Comparison of ENCODE assay signal across 13 mouse cellular contexts in genomic region chr7:80743920-80744630, GRCm38 (mm10). TPM values are rescaled to one million over a fixed set of nuclear protein-coding genes. Genes with fewer than 3 reads are reported as not detected.
DNase-seq lines count a peak whose midpoint lies in the region; ATAC-seq and TF ChIP-seq lines count a peak whose summit lies in the region.
"Had no signal": no experiment of that assay in that cellular context is flagged by ENCODE, and none has a peak within 500 bp of the region (broad histone marks: within the 10 kb centered on the region; RNA-seq: fewer than 3 reads in every experiment).

No protein-coding gene starts in this region.

- H3K4me1 ChIP-seq in forebrain, embryonic 10.5 days = peaks cover 39% of the 10 kb centered on the region
- 0 out of 2 replicates have a peak, but pooled peaks cover 5% of the 10 kb centered on the region for H3K4me1 ChIP-seq in forebrain, postnatal 0 days (ENCODE audit: insufficient read depth)
- H3K4me1 ChIP-seq in limb, embryonic 13.5 days = peaks cover 30% of the 10 kb centered on the region
- H3K4me1 ChIP-seq in limb, embryonic 10.5 days = peaks cover 18% of the 10 kb centered on the region
- H3K4me1 ChIP-seq in stomach, embryonic 14.5 days (ENCODE audit: control insufficient read depth, insufficient read depth, low read length) = peaks cover 34% of the 10 kb centered on the region
- H3K4me1 ChIP-seq in forebrain, embryonic 16.5 days (replicated peaks; ENCODE audit: control insufficient read depth, insufficient read depth, low read length) = peaks cover 16% of the 10 kb centered on the region

- no peak for TF ChIP-seq CTCF in forebrain, postnatal 0 days (IDR thresholded peaks at IDR 0.05; ENCODE audit: low read depth)

- no peak for DNase-seq in forebrain, embryonic 10.5 days (ENCODE audit: extremely low spot score, low spot score)
- DNase-seq in forebrain, postnatal 0 days = no peak
- no peak for DNase-seq in limb, embryonic 10.5 days (ENCODE audit: low spot score)
- peak; percentile 25 to 32 for DNase-seq in adrenal gland, postnatal 36 days
- DNase-seq in left cerebral cortex, postnatal 4 days = no peak
- DNase-seq: cerebellum, adult 11-12 months; gastrocnemius, postnatal 10 days; kidney, adult 18-20 months; liver, embryonic 13.5 days; thymus, postnatal 25 days had no signal

- H3K9me3 ChIP-seq in forebrain, embryonic 10.5 days = no peaks in the 10 kb centered on the region
- no peaks in the 10 kb centered on the region for H3K9me3 ChIP-seq in forebrain, postnatal 0 days (ENCODE audit: low read length)
- no peaks in the 10 kb centered on the region for H3K9me3 ChIP-seq in limb, embryonic 13.5 days
- no peaks in the 10 kb centered on the region for H3K9me3 ChIP-seq in limb, embryonic 10.5 days (replicated peaks)
- H3K9me3 ChIP-seq in stomach, embryonic 14.5 days (ENCODE audit: control insufficient read depth, low read depth, low read length) = no peaks in the 10 kb centered on the region
- no peaks in the 10 kb centered on the region for H3K9me3 ChIP-seq in forebrain, embryonic 16.5 days (ENCODE audit: control insufficient read depth, low read length)
- H3K9me3 ChIP-seq: liver, embryonic 13.5 days had no signal

- peaks cover 53% of the 10 kb centered on the region for H3K36me3 ChIP-seq in forebrain, embryonic 10.5 days (replicated peaks)
- H3K36me3 ChIP-seq in forebrain, postnatal 0 days (ENCODE audit: insufficient read depth) = peaks cover 59% of the 10 kb centered on the region
- H3K36me3 ChIP-seq in limb, embryonic 13.5 days = peaks cover 62% of the 10 kb centered on the region
- H3K36me3 ChIP-seq in limb, embryonic 10.5 days = peaks cover 17% of the 10 kb centered on the region
- peaks cover 49% of the 10 kb centered on the region for H3K36me3 ChIP-seq in stomach, embryonic 14.5 days (ENCODE audit: control insufficient read depth, insufficient read depth, low read length)
- H3K36me3 ChIP-seq in forebrain, embryonic 16.5 days (ENCODE audit: control insufficient read depth, insufficient read depth) = peaks cover 13% of the 10 kb centered on the region

- H3K4me3 ChIP-seq in forebrain, embryonic 10.5 days = no peak overlapping the region
- H3K4me3 ChIP-seq in forebrain, postnatal 0 days (ENCODE audit: low read depth, low read length) = no peak overlapping the region
- H3K4me3 ChIP-seq in limb, embryonic 13.5 days = no peak overlapping the region
- H3K4me3 ChIP-seq in limb, embryonic 10.5 days = no peak overlapping the region
- no peak overlapping the region for H3K4me3 ChIP-seq in stomach, embryonic 14.5 days (ENCODE audit: low read depth, low read length)
- H3K4me3 ChIP-seq in forebrain, embryonic 16.5 days (replicated peaks; ENCODE audit: low read length) = no peak overlapping the region
- H3K4me3 ChIP-seq: liver, embryonic 13.5 days had no signal

- no peak for ATAC-seq in forebrain, postnatal 0 days
- ATAC-seq in limb, embryonic 13.5 days (ENCODE audit: low FRiP score, low read depth) = no peak
- ATAC-seq in stomach, embryonic 14.5 days (ENCODE audit: insufficient number of reproducible peaks, insufficient read depth, low FRiP score, low read depth) = peak; percentile 50; the same call in 1 of the 2 replicates
- no peak for ATAC-seq in forebrain, embryonic 16.5 days

- H3K27me3 ChIP-seq in forebrain, embryonic 10.5 days (ENCODE audit: poor library complexity, severe bottlenecking) = no peaks in the 10 kb centered on the region
- H3K27me3 ChIP-seq in forebrain, postnatal 0 days (ENCODE audit: insufficient read depth, low read length) = no peaks in the 10 kb centered on the region
- H3K27me3 ChIP-seq in limb, embryonic 13.5 days = no peaks in the 10 kb centered on the region
- H3K27me3 ChIP-seq in limb, embryonic 10.5 days (ENCODE audit: low read depth, poor library complexity, severe bottlenecking) = no peaks in the 10 kb centered on the region
- no peaks in the 10 kb centered on the region for H3K27me3 ChIP-seq in stomach, embryonic 14.5 days (ENCODE audit: control insufficient read depth, insufficient read depth, low read length)
- no peaks in the 10 kb centered on the region for H3K27me3 ChIP-seq in forebrain, embryonic 16.5 days (replicated peaks; ENCODE audit: control insufficient read depth, insufficient read depth, low read length)
- H3K27me3 ChIP-seq: liver, embryonic 13.5 days had no signal

- no peak overlapping the region for H3K9ac ChIP-seq in forebrain, postnatal 0 days
- no peak overlapping the region for H3K9ac ChIP-seq in limb, embryonic 13.5 days
- H3K9ac ChIP-seq in stomach, embryonic 14.5 days (replicated peaks; ENCODE audit: low read depth, low read length) = no peak overlapping the region
- no peak overlapping the region for H3K9ac ChIP-seq in forebrain, embryonic 16.5 days (replicated peaks; ENCODE audit: low read depth, low read length)
- H3K9ac ChIP-seq: liver, embryonic 13.5 days had no signal

- intact Hi-C loops in left cerebral cortex, postnatal 4 days (cut with DNase I) = no loop called here

- H3K4me2 ChIP-seq in forebrain, postnatal 0 days (ENCODE audit: low read depth) = no peak overlapping the region
- H3K4me2 ChIP-seq in limb, embryonic 13.5 days (replicated peaks) = no peak overlapping the region
- H3K4me2 ChIP-seq in stomach, embryonic 14.5 days (replicated peaks; ENCODE audit: low read depth, low read length) = no peak overlapping the region
- H3K4me2 ChIP-seq in forebrain, embryonic 16.5 days (ENCODE audit: low read length) = no peak overlapping the region
- H3K4me2 ChIP-seq: liver, embryonic 13.5 days had no signal

- 79% methylated on average over 9 of the region's 9 CpGs for WGBS in forebrain, embryonic 10.5 days
- 74% methylated on average over 9 of the region's 9 CpGs for WGBS in forebrain, postnatal 0 days
- 70% methylated on average over 9 of the region's 9 CpGs for WGBS in limb, embryonic 13.5 days
- 86% methylated on average over 9 of the region's 9 CpGs for WGBS in limb, embryonic 10.5 days
- WGBS in stomach, embryonic 14.5 days = 26% methylated on average over 9 of the region's 9 CpGs
- WGBS in forebrain, embryonic 16.5 days = 75% methylated on average over 9 of the region's 9 CpGs

- H3K27ac ChIP-seq in forebrain, embryonic 10.5 days = peak overlapping the region; percentile 62
- no peak overlapping the region for H3K27ac ChIP-seq in forebrain, postnatal 0 days (ENCODE audit: low read depth, low read length)
- peak overlapping the region; percentile 28; the same call in 1 of the 2 replicates for H3K27ac ChIP-seq in limb, embryonic 13.5 days
- H3K27ac ChIP-seq in limb, embryonic 10.5 days = no peak overlapping the region
- H3K27ac ChIP-seq in stomach, embryonic 14.5 days (ENCODE audit: low read length) = peak overlapping the region; percentile 55; the same call in 1 of the 2 replicates
- no peak overlapping the region for H3K27ac ChIP-seq in forebrain, embryonic 16.5 days (ENCODE audit: low read length)
- H3K27ac ChIP-seq: liver, embryonic 13.5 days had no signal

RNA-seq across cellular contexts. Expression of gene Crtc3, which starts 55.4 kb away (rescaled TPM):
- 7.8 and 9.3 TPM in 2 replicates for polyA plus RNA-seq in forebrain, embryonic 10.5 days (2016; fragmentation: Nextera tagmentation; extraction: Ambion mirVana)
- total RNA-seq in forebrain, postnatal 0 days (2014; rRNA removed) = 14.8 and 17.8 TPM in 2 replicates
- polyA plus RNA-seq in forebrain, postnatal 0 days (2015; fragmentation: Nextera tagmentation; extraction: Ambion mirVana) = 10.6 and 14.2 TPM in 2 replicates
- polyA plus RNA-seq in limb, embryonic 13.5 days (2015; fragmentation: Nextera tagmentation; extraction: Ambion mirVana) = 23.9 and 24.5 TPM in 2 replicates
- polyA plus RNA-seq in limb, embryonic 10.5 days (2016; fragmentation: Nextera tagmentation; extraction: Ambion mirVana) = 13.4 and 16.0 TPM in 2 replicates
- 10 to 100 TPM; 25.0 to 31.2 TPM for total RNA-seq in adrenal gland, postnatal 36 days (2021)
- 27.6 and 29.3 TPM in 2 replicates for polyA plus RNA-seq in stomach, embryonic 14.5 days (2014; fragmentation: Nextera tagmentation; extraction: Ambion mirVana)
- 10 to 100 TPM; 28.5 to 32.1 TPM for total RNA-seq in left cerebral cortex, postnatal 4 days (2021)
- polyA plus RNA-seq in forebrain, embryonic 16.5 days (2015; fragmentation: Nextera tagmentation; extraction: Ambion mirVana) = 18.2 and 20.1 TPM in 2 replicates

Comparison
In these comparisons a context has a peak if more than half of its experiments do, and no peak if none do; other contexts are left out.
1. H3K27ac ChIP-seq: peak in forebrain, embryonic 10.5 days (single experiment), limb, embryonic 13.5 days (single experiment) and stomach, embryonic 14.5 days (single experiment); none in forebrain, postnatal 0 days (single experiment), limb, embryonic 10.5 days (single experiment) and forebrain, embryonic 16.5 days (single experiment).
2. DNase-seq: peak in adrenal gland, postnatal 36 days (2 of 2); none in forebrain, embryonic 10.5 days (single experiment), forebrain, postnatal 0 days (single experiment), limb, embryonic 10.5 days (single experiment) and left cerebral cortex, postnatal 4 days (single experiment).